Mouse (Mus musculus) spleen, postnatal 14 days (tissue): ENCODE measurements around the gene Ndufaf2.
A peak's percentile ranks its signal among the peaks of the same experiment; 100 is the strongest.

Experiments
- DNase-seq, 2 experiments: peaks; one replicate each; pipeline ENCODE4 v3.0.0; 2021 to 2022; ENCODE audit warnings: low spot score in 2 of 2

Ndufaf2 gene

DNA sequence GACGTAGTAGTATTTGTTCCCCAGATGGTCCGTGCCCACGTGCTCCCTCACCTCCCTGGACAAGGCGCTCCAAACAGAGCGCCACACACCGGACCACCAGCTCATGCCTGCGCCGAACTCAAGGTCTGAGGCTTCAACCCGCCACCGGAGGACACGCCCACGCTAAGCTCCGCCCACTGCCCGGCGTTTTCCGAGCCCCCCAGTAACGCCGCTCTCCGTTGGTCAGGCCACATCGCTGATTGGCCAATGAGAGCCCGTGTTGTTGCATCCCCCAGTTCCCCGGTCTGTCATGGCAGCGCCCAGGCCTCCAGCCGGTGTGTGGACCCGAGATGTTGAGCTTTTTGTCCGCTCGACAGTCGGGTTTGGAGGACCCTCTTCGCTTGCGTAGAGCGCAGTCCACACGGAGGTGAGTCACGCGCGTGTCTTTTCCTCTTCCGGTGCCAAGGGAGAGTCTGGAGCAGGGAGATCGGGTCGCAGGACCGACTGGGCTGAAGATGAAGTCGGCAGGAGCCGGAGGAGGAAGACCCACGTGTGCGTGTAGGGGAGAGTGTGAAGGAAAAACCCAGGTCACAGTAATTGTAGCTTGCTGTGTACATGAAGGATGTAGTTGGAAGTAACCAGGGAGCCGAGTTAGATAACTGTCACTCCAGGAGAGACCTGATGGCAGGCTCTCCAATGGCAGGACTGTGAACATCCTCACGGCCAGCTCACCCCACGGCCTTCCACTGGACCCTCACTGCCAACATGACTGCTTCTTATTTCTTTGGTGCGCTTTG is at the start of gene Ndufaf2, which contains the start of gene Ercc8:
Ndufaf2 (minus strand) TSS at position 159 of the 776 bp plus-strand sequence.
Ercc8 (plus strand) TSS at position 267 of the 776 bp plus-strand sequence.
- DNase-seq = peak; percentile 92 to 96

DNA sequence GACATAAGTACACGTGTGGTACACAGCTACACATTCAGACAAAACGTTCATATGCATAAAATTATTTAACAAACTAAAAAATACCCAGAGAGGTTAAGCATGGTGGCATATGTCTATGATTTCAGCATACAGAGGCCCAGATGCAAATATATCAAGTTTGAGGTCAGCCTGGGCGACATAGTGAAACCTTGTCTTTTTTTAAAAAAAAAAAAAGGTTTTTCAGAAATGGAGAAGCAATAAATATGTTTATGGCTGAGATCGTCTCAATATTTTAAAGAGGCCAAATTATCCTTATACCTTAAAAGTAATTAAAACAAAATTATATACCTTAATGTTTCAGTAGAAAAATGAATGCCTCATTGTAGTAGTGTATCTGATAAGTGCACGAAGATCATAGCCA is 49.7 kb upstream of the Ndufaf2 start:
- no peak for DNase-seq

DNA sequence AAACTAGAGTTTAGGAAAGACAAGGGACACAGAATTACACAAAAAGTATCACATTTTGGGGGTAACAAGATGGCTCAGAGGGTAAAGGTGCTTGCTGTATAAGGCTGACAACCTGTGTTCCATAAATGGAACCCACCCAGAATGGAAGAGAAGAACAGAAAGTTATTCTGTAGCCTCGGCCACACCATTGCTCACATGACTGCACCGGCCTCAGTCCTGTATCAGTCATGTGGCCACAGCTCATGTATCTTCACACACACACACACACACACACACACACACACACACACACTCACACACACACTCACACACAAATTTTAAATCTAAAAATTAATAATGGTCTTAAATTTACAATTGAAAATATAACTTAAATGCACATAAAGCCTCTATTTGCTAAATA is 49.0 kb upstream of the Ndufaf2 start:
- DNase-seq = no peak

DNA sequence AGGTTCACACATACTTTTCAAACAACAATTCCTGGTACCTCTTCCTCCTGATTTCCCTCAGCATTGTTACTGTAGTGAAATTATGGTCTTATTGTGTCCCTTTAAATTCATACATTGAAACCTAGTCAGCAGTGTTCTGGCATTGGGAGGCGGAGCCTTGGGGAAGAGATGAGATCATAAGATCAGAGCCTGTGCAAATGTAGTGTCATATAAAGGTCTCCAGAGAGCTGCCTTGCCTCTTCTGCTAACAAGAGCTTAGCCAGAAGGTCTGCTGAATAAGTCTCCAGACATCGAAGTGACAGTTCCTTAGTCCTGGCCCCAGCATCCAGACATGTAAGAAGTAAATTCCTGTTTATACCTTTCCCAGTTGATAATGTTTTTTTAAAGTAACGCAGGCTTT is 46.4 kb upstream of the Ndufaf2 start:
- DNase-seq = no peak

DNA sequence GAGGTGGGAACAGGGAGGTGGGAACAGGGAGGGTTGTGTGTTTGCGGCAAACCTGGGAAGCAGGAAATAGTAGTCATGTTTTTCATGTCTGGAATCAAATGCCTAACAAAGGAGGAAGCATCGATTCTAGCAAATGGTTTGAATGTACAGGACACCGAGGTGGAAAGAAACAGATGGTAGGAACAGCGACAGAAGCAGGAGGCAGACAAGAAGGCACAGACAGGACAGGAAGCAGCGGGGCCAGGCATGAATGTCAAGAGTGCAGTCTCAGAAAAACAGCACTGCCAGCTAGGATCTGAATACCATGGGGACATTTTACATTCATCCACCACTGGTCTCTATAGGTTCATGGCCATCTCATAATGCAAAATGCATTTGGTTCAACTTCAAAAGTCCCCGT is 37.1 kb upstream of the Ndufaf2 start:
- no peak for DNase-seq

DNA sequence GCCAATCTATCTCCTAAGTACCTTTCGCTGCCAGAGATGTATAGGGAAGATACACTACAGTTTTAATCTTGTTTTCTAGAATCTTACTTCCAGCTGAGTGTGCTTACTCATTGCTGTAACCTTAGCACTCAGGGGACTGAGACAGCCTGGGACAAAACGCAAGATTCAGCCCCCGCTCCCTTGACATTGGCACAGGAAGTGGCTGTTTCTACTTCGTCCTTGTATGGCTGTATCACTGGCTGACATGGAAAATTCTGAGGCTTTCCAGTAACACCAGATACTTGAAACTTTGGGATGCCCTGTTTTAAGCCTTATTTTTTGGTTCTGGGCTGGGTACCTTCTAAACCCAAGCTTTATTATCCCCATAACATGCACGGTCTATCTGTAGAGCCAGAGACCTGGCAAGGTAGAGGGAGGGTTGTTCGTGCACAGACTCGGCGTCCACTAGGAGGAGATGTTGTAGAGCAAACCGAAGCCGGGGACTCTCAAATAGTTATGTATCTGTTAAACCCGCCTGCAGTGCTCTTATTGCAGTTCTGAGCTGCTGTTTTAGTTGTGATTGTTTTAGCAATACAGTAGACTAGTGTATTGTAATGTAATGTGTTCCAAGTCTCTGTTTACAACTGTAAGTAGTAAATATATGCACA is 32.8 kb upstream of the Ndufaf2 start:
- peak in 1 of 2 experiments; percentile 18 for DNase-seq

DNA sequence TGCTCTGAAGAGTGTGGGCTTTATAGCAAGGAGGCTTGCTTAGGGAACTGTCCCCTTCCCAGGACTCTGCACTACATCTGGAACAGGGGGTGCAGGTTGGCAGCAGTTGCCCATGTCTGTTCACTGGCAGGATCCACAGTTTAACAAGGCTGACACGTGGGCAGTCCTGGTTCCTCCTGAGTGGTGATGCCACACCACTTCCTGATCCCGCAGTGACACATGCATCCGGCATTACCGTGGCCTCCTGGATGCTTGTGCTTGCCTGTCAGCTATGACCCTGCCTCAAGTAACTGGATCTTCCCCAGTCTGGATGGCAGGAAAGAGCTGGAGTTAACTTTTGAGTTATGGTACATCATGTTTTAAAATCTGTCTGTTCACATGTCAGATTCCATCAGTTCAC is 29.6 kb upstream of the Ndufaf2 start:
- DNase-seq = no peak

DNA sequence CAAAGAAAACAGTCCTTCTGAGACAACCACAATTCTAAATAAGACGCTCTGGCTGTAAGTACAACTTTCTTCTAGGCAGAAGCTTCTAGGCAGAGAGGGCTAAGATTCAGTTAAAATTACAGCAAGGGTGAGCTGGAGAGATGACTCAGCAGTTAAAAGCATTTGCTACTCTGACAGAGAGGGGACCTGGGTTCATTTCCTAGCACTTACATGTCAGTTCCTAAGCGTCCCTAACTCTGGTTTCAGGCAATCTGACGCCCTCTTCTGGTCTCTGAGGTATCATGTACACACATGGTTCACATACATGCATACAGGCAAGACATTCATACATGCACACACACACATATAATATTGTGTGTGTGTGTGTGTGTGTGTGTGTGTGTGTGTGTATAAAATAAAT is 27.1 kb upstream of the Ndufaf2 start:
- no peak for DNase-seq

DNA sequence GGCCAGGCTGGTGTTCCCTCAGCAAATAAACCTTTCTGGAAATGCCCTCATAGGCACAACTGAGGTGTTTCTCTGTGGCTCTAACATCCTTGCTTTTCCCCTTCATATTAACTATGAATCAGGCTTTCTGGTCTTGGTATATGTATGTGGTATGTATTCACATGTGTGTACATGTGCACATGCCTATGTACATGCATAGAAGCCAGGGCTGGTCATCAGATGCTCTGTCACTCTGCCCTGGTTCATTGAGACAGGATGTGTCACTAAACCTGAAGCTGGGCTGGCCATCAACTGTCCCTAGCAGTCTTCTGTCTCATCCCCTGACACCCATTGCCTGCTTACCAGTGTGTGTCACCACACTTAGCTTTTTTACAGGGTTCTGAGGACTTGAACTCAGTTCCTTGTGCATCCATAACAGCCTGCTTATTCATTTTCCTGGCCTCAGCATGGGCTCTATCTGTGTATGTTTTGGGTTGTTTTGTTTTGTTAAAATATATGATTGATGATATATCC is 26.4 kb upstream of the Ndufaf2 start:
- DNase-seq = no peak

DNA sequence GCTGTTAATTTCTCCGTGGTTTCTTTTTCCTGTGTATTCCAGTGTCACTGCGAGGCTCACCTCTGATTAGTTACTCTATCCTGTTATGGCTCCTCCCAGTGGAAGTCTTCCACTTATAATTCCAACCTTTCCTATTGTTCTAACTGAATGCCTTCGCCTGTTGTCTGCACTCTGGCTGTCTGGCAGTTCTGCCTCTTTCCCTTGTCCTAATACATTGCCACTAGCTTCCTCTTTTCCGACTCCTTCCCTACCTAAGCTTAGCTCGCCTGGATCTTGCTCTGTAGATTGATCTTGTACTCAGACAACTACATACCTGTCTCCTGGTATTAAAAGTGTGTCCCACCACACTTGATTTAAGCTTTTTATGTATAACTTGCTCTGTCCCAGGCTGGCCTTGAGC is 22.4 kb upstream of the Ndufaf2 start:
- no peak for DNase-seq

DNA sequence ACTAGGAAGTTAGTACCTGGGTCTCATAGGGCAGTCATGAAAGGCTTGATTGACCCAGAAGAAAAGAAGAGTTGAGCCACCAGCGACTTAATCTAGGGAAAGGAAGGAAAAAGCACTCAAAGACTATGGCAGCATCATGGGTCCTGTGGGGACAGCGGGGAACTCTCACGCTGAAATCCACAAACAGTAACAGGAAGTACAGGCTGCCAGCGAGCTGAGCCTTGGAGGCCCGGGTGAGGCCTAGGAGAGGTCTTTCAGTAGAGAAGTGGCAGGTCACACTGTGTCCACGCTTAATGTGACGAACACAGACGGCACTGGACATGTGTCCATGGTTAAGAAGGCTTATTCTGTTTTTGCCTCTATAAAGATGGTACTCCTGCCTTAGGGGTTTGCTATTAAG is 21.2 kb upstream of the Ndufaf2 start:
- DNase-seq = no peak

DNA sequence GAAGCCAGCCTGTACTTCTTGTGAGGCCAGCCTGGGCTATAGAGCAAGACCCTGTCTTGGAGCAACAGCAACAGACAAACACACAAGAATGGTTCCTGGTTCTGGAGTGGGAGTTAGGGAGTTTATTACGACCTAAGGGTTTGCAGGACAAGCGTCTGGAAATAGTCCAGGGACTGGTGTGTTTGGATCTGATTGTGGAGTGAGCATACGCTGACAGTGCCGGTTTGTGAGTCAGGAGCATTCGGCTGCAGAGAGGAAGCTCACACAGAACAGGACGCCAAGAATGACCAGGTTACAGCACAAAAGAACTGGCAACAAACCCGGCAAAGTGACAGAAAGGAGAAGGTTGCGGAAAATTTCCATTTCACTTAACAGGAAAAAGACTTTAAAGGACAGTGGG is 12.1 kb upstream of the Ndufaf2 start:
- DNase-seq = no peak

DNA sequence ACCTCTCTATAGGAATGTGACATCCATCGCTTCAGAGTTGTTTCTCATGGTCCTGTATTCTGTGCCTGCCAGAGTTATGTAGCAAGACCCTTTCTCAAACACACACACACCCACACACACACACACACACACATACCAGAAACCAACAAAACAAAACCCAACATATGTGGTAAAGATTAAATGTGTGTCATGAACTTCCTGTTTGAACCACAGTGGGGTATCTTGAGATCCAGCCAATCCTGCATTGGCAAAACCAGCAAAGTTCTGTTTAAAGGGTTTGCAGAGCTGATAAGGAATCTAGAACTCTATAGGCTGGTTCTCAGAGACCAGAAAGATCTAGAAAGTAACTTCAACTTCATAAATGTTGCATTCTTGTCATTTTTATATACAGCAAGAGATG is 11.6 kb upstream of the Ndufaf2 start:
- no peak for DNase-seq

DNA sequence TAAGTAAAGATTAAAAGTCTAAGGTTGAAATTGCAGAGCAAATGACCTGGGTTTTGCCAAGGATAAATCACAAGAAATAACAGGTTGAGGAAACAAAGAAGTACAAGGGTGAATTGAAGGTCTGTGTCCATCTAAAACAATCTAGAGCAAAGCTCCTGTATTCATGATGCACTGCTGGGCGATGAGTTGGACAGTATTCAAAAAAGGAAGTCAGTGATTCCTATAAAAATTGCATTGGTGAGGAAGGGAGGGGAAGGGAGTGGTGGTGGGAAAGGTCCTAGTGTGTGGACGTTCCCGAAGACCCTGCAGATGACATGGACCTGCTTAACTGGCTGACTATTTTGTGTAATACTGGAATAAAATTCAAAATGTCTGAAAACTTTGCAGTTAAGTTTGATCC is 6.2 kb upstream of the Ndufaf2 start:
- DNase-seq = no peak

DNA sequence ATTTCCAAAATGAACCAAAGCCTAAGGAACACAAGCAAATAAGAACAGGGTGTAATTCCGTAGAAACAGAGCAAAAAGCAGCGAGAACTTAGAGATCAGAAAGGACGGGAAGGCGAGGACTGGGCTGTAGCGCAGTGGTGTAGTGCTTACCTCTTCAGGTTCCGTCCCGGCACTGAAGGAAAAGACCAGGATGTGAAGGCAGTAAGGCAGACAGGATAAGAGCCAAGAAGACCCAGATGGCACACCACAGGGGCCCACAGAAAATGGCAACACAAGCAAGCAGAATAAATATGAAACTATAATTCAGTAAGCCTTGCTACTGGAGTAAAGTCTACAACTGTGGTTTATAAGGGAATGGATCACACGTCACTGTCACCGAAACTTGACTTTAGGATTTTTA is 5.5 kb upstream of the Ndufaf2 start:
- no peak for DNase-seq

DNA sequence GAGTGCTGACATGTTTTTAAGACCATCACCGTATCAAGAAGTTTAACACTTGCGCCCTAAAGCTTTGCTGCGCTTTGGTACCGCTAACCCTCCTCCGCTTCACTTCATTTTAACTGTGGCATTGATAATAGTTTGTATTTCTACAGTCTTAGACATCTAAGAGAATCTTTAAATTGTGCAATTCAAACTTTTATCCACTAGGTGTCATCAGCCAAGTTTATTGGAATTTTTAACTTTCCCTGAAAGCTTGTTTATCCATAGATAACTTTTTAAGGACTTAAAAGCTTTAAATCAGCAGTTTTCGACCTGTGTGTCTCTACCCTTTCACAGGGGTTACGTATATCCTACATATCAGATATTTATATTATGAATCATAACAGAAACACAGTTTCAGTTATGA is 1.5 kb upstream of the Ndufaf2 start:
- DNase-seq = no peak

DNA sequence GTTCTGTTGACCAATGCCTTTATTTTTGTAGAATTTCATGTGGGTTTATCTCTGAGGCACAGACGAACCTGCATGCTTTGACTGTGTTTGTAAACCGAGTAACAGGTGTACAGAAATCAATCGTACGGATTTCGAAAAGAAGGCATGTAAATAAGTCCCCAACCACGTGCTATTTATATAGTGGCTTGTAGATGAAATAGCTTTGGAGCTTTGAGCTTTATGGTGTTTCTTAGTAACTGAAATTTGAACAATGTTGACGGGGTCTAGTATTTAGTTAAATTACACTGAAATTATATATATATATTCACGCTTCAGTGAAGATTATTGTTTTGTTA is 785 bp upstream of the Ndufaf2 start:
- DNase-seq = no peak

DNA sequence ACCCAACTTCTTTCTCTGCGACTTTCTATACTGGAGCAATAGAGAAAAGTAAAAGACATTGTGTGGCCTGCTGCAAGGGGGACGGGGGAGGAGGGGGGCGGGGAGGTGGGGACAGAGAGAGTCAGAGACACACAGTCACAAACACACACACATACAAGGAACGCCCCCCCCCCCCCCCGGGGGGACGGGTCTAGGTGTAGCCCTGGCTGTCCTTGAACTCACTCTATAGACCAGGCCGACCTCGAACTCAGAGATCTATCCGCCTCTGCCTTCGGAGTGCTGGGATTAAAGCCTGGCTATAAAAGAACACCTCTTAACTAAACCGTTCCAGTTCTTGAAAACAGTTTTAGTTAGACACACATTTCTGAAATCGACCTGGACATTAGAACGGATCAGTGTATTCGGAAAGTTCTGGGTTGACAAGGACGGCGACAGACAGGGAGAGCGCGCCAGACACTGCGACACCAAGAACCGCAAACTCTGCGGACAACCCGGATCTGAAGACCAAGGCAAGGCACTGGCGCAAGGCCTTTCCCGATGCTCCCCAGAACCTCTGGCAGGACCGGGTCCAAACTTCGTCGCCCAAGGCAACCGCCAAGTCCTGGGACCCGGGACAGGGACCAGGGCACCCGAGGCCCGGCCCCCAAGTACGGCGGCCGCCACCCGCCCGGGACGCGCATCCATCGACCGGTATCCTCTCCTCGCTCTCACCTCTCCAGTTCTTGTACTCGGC is 525 bp downstream of the Ndufaf2 start:
- peak in 1 of 2 experiments; percentile 9 for DNase-seq

DNA sequence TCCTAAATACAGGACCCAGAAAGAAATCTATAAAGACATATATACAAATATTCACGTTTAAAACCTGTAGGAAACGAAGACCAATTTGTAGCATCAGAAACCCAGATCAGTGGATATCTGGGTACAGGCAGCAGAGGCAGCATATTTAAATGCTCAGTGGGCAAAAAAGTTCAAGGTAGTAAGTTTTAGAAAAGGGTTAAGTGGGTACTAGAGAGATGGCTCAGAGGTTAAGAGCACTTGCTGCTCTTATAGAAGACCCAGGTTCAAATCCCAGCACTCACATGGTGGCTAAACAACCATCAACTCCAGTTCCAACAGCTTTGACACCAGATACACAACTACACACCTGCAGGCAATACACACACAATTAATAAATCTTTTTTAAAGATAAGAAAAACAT is 1.3 kb downstream of the Ndufaf2 start:
- no peak for DNase-seq

DNA sequence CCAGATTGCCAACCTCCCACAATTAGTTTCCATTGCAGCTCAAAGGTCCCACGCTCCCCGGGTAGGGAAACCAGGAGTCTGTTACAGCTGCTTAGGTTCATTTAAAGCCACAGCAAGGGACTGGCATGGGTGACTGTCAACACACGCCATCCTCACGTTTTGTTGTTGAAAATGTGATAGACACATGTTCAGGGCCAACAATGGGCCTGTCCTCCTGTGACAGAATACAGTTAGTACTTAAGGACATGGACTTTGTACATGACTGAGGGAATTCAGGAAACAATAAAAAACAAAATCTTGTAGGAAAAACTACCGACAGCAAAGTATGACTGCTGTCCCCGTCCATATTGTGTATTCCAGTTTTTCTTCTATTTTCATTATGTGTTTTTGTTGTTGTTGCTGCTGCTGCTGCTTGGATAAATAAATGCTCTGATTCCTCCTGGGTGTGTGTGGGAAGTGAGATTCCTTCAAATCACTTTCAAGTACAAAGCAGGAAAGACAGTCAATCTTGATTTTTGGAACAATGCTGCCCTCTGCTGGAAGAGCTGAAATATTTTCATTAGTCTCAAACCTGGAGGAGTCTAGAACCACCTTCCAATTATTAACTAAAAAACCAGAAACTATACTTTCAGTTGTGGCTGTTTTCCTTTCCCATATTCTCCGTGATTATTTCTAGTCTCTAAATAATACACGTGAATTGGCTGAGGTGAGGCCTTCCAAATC is 5.6 kb downstream of the Ndufaf2 start:
- DNase-seq = peak in 1 of 2 experiments; percentile 35

DNA sequence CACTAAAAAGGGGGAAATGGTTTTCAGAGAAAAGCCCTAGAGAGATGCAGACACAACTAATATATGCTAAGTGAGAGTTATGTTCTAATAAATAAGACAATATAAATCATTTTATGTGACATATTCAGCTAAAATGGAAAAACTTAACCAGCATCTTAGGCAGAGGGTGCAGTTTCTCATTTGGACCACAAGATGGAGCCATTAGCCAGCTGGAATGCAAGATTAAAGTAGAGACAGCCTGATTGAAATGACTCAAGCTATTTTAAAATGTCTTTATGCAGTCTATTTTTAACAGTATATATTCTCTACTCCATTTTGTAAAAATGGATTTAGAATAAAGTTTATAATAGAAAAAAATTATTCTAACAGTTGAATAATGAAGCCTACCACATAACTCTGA is 6.6 kb downstream of the Ndufaf2 start:
- DNase-seq = no peak

DNA sequence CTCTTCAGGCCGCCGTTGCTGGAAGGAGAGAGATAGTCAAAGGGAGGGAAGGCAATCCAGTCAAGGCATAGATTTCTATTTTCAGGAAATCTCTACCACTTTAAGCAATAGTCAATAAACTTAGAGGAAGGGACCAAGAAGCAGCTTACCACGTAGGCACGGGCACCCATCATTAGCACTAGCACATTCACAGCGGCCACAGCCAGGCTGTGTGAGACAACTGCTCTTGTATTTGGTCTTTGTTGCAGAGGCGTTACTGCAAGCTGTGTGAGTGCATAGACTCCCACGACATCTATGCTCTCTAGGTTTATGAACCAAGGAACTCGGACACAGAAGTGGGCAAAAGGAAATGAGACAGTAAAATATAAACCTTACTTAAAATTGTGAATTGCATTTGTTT is 14.3 kb downstream of the Ndufaf2 start:
- DNase-seq = no peak
